Mouse (Mus musculus): ENCODE results near the gene Xdh. TPM values are rescaled to one million over a fixed set of nuclear protein-coding genes. Genes with fewer than 3 reads are reported as not detected.
"Not testable (repeated sequence)": the region's sequence is repeated elsewhere in the genome, so short reads cannot be mapped to it uniquely, and the experiment has no call there.

Xdh gene
- total and polyA plus RNA-seq, 2 experiments from 2014 or later: 2.3 to 20.4 TPM

- no peak overlapping the region for H3K4me2 ChIP-seq (ENCODE audit: low read depth, low read length)
- H3K27me3 ChIP-seq (ENCODE audit: control insufficient read depth, insufficient read depth, low read length): no peaks in the 10 kb centered on the region
- no peak for ATAC-seq (ENCODE audit: insufficient read depth, low read depth)
- no peak overlapping the region for H3K4me3 ChIP-seq (ENCODE audit: low read depth, low read length)
- H3K36me3 ChIP-seq (replicated peaks; ENCODE audit: control insufficient read depth, insufficient read depth, low read length): no peaks in the 10 kb centered on the region
- H3K9ac ChIP-seq (replicated peaks; ENCODE audit: low read depth, low read length): no peak overlapping the region
- no peak for TF ChIP-seq EP300 (IDR thresholded peaks at IDR 0.05; ENCODE audit: low read depth)
- TF ChIP-seq CTCF (IDR thresholded peaks at IDR 0.05; ENCODE audit: low read depth): no peak
- no peak overlapping the region for H3K27ac ChIP-seq (ENCODE audit: low read depth)
- 91% methylated on average over 9 of the region's 9 CpGs for WGBS
- no peaks in the 10 kb centered on the region for H3K4me1 ChIP-seq (ENCODE audit: control insufficient read depth, insufficient read depth)
- DNase-seq (ENCODE audit: low spot score): no peak
- H3K9me3 ChIP-seq (replicated peaks; ENCODE audit: control insufficient read depth, low read length): no peaks in the 10 kb centered on the region
Measured at GRCm38 (mm10) chr17:73869008-73869685, 80.8 kb downstream of the Xdh start.

GRCm38 (mm10) chr17:73853717-73854116 is 96.3 kb downstream of the Xdh start:
- Histone ChIP-seq H3K27ac (ENCODE audit: low read depth) (no peak overlapping the region), H3K9ac (replicated peaks; ENCODE audit: low read depth, low read length) (no peak overlapping the region), H3K36me3 (replicated peaks; ENCODE audit: control insufficient read depth, insufficient read depth, low read length) (no peaks in the 10 kb centered on the region), H3K27me3 (ENCODE audit: control insufficient read depth, insufficient read depth, low read length) (no peaks in the 10 kb centered on the region), H3K4me2 (ENCODE audit: low read depth, low read length) (no peak overlapping the region), H3K4me1 (ENCODE audit: control insufficient read depth, insufficient read depth) (0 out of 2 replicates have a peak, but pooled peaks cover 4% of the 10 kb centered on the region), H3K4me3 (ENCODE audit: low read depth, low read length) (no peak overlapping the region), H3K9me3 (replicated peaks; ENCODE audit: control insufficient read depth, low read length) (no peaks in the 10 kb centered on the region)
- WGBS: 72% methylated on average over 4 of the region's 4 CpGs
- DNase-seq (ENCODE audit: low spot score) (no peak), ATAC-seq (ENCODE audit: insufficient read depth, low read depth) (no peak)
- TF ChIP-seq CTCF (IDR thresholded peaks at IDR 0.05; ENCODE audit: low read depth) (no peak), EP300 (IDR thresholded peaks at IDR 0.05; ENCODE audit: low read depth) (no peak)

DNA sequence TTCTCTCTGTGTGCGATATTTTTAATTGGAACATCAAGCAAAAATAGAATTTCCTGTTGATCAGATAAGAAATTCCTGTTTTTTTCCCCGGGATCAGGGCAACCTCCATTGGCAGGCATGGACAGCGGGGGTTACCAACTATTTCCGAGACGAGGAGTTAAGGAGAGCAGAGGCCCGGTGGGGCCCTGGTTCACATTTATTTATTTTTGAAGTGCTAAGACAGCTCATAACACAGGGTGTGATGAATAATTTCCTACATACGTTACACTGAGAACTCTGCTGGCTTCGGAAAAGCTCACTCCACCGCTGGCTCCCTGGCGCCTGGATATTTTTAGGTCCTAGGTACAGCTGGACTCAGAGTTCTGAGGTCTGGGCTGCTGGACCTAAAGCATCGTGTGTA is 97.0 kb downstream of the Xdh start:
- Histone ChIP-seq H3K4me3 (ENCODE audit: low read depth, low read length) (no peak overlapping the region), H3K27me3 (ENCODE audit: control insufficient read depth, insufficient read depth, low read length) (no peaks in the 10 kb centered on the region), H3K9ac (replicated peaks; ENCODE audit: low read depth, low read length) (no peak overlapping the region), H3K4me1 (ENCODE audit: control insufficient read depth, insufficient read depth) (0 out of 2 replicates have a peak, but pooled peaks cover 4% of the 10 kb centered on the region), H3K9me3 (replicated peaks; ENCODE audit: control insufficient read depth, low read length) (no peaks in the 10 kb centered on the region), H3K27ac (ENCODE audit: low read depth) (no peak overlapping the region), H3K36me3 (replicated peaks; ENCODE audit: control insufficient read depth, insufficient read depth, low read length) (no peaks in the 10 kb centered on the region), H3K4me2 (ENCODE audit: low read depth, low read length) (no peak overlapping the region)
- WGBS: 36% methylated on average over 11 of the region's 11 CpGs
- DNase-seq (ENCODE audit: low spot score) (no peak), ATAC-seq (ENCODE audit: insufficient read depth, low read depth) (no peak)
- TF ChIP-seq EP300 (IDR thresholded peaks at IDR 0.05; ENCODE audit: low read depth) (no peak), CTCF (IDR thresholded peaks at IDR 0.05; ENCODE audit: low read depth) (no peak)

- 0 out of 2 replicates have a peak, but pooled peaks cover under 1% of the 10 kb centered on the region for H3K4me1 ChIP-seq (ENCODE audit: control insufficient read depth, insufficient read depth)
- H3K4me2 ChIP-seq (ENCODE audit: low read depth, low read length): no peak overlapping the region
- H3K9ac ChIP-seq (replicated peaks; ENCODE audit: low read depth, low read length): no peak overlapping the region
- ATAC-seq (ENCODE audit: insufficient read depth, low read depth) (no peak), DNase-seq (ENCODE audit: low spot score) (no peak)
- no peak overlapping the region for H3K4me3 ChIP-seq (ENCODE audit: low read depth, low read length)
- H3K9me3 ChIP-seq (replicated peaks; ENCODE audit: control insufficient read depth, low read length): no peaks in the 10 kb centered on the region
- 63% methylated on average over 1 of the region's 1 CpGs for whole genome bisulfite sequencing
- H3K27me3 ChIP-seq (ENCODE audit: control insufficient read depth, insufficient read depth, low read length): no peaks in the 10 kb centered on the region
- no peak for TF ChIP-seq EP300 (IDR thresholded peaks at IDR 0.05; ENCODE audit: low read depth)
- H3K36me3 ChIP-seq (replicated peaks; ENCODE audit: control insufficient read depth, insufficient read depth, low read length): no peaks in the 10 kb centered on the region
- no peak overlapping the region for H3K27ac ChIP-seq (ENCODE audit: low read depth)
Measured at GRCm38 (mm10) chr17:73847399-73847798, 102.6 kb downstream of the Xdh start.

GRCm38 (mm10) chr17:73845632-73846031 is 104.4 kb downstream of the Xdh start:
- H3K4me3 ChIP-seq (ENCODE audit: low read depth, low read length): no peak overlapping the region
- TF ChIP-seq CTCF (IDR thresholded peaks at IDR 0.05; ENCODE audit: low read depth): no peak
- TF ChIP-seq EP300 (IDR thresholded peaks at IDR 0.05; ENCODE audit: low read depth): no peak
- no peaks in the 10 kb centered on the region for H3K4me1 ChIP-seq (ENCODE audit: control insufficient read depth, insufficient read depth)
- no peak for ATAC-seq (ENCODE audit: insufficient read depth, low read depth)
- H3K9ac ChIP-seq (replicated peaks; ENCODE audit: low read depth, low read length): no peak overlapping the region
- H3K9me3 ChIP-seq (replicated peaks; ENCODE audit: control insufficient read depth, low read length): no peaks in the 10 kb centered on the region
- 46% methylated on average over 3 of the region's 3 CpGs for WGBS
- H3K27me3 ChIP-seq (ENCODE audit: control insufficient read depth, insufficient read depth, low read length): no peaks in the 10 kb centered on the region
- no peak for DNase-seq (ENCODE audit: low spot score)
- H3K27ac ChIP-seq (ENCODE audit: low read depth): no peak overlapping the region
- no peaks in the 10 kb centered on the region for H3K36me3 ChIP-seq (replicated peaks; ENCODE audit: control insufficient read depth, insufficient read depth, low read length)
- H3K4me2 ChIP-seq (ENCODE audit: low read depth, low read length): no peak overlapping the region

- no peak for ATAC-seq (ENCODE audit: insufficient read depth, low read depth)
- 45% methylated on average over 1 of the region's 1 CpGs for WGBS
Measured at GRCm38 (mm10) chr17:73842963-73843362, 107.0 kb downstream of the Xdh start.

DNA sequence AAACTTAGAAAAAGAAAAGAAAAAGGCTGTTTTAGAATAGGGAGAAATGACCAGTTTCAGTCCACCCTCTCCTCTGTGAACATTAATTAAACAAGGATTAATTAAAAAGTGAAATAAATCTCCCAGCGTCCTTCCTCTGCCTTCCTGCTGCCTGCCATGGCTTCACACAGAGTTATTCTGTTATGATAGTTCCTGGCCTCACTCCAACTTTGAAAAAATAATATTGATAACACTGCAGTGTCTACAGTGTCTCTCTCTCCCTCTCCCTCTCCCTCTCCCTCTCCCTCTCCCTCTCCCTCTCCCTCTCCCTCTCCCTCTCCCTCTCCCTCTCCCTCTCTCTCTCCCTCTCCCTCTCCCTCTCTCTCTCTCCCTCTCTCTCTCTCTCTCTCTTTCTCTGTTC is 110.1 kb downstream of the Xdh start:
- not testable (repeated sequence) for ATAC-seq (ENCODE audit: insufficient read depth, low read depth); H3K9ac ChIP-seq (replicated peaks; ENCODE audit: low read depth, low read length); H3K27me3 ChIP-seq (ENCODE audit: control insufficient read depth, insufficient read depth, low read length); H3K36me3 ChIP-seq (replicated peaks; ENCODE audit: control insufficient read depth, insufficient read depth, low read length); H3K27ac ChIP-seq (ENCODE audit: low read depth); H3K4me3 ChIP-seq (ENCODE audit: low read depth, low read length); H3K9me3 ChIP-seq (replicated peaks; ENCODE audit: control insufficient read depth, low read length); H3K4me2 ChIP-seq (ENCODE audit: low read depth, low read length); DNase-seq (ENCODE audit: low spot score); H3K4me1 ChIP-seq (ENCODE audit: control insufficient read depth, insufficient read depth)
- 0% methylated on average over 1 of the region's 1 CpGs for WGBS

More at GRCm38 (mm10) chr17:73842963-73843362, 107.0 kb downstream of the Xdh start:
- Histone ChIP-seq H3K4me3 (ENCODE audit: low read depth, low read length) (no peak overlapping the region), H3K27me3 (ENCODE audit: control insufficient read depth, insufficient read depth, low read length) (no peaks in the 10 kb centered on the region), H3K4me1 (ENCODE audit: control insufficient read depth, insufficient read depth) (no peaks in the 10 kb centered on the region), H3K9ac (replicated peaks; ENCODE audit: low read depth, low read length) (no peak overlapping the region), H3K36me3 (replicated peaks; ENCODE audit: control insufficient read depth, insufficient read depth, low read length) (no peaks in the 10 kb centered on the region), H3K4me2 (ENCODE audit: low read depth, low read length) (no peak overlapping the region), H3K9me3 (replicated peaks; ENCODE audit: control insufficient read depth, low read length) (no peaks in the 10 kb centered on the region), H3K27ac (ENCODE audit: low read depth) (no peak overlapping the region)
- DNase-seq (ENCODE audit: low spot score): no peak
- TF ChIP-seq EP300 (IDR thresholded peaks at IDR 0.05; ENCODE audit: low read depth) (no peak), CTCF (IDR thresholded peaks at IDR 0.05; ENCODE audit: low read depth) (no peak)

Data from heart, postnatal 0 days (tissue).